In the genomic region with DNA sequence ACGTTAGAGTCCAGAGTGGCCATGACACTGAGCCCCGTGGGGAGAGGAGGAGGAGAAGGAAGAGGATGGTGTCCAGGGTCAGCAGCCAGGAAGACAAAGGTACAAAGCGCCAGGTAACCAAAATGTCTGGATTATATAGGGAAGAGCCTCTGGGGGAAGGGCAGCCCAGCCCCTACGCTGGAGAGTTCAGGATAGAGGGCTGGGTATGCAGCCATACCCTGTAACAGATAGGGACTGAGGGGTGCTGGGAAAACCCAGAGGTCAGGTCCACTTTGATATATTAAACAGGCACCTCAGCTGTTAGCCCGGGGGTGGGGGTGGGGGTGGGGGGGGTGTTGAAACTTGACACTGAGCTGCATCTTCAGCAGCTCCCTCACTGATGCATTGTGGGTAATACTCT, we compare ENCODE assay signal across 26 mouse cellular contexts. TPM values are rescaled to one million over a fixed set of nuclear protein-coding genes. Genes with fewer than 3 reads are reported as not detected.
A peak's percentile ranks its signal among the peaks of the same experiment; 100 is the strongest.
DNase-seq lines count a peak whose midpoint lies in the region; ATAC-seq and TF ChIP-seq lines count a peak whose summit lies in the region.
"Had no signal": no experiment of that assay in that cellular context is flagged by ENCODE, and none has a peak within 500 bp of the region (broad histone marks: within the 10 kb centered on the region; RNA-seq: fewer than 3 reads in every experiment).

No protein-coding gene starts in this region.

- H3K9me3 ChIP-seq in embryonic facial prominence, embryonic 12.5 days, result no peaks in the 10 kb centered on the region
- no peaks in the 10 kb centered on the region for H3K9me3 ChIP-seq in embryonic facial prominence, embryonic 10.5 days
- H3K9me3 ChIP-seq in kidney, embryonic 14.5 days (ENCODE audit: control insufficient read depth, low read length), result no peaks in the 10 kb centered on the region
- H3K9me3 ChIP-seq in lung, embryonic 15.5 days, result no peaks in the 10 kb centered on the region
- H3K9me3 ChIP-seq in CH12.LX (replicated peaks; ENCODE audit: low read length), result no peaks in the 10 kb centered on the region
- H3K9me3 ChIP-seq: embryonic facial prominence, embryonic 13.5 days; embryonic facial prominence, embryonic 15.5 days; forebrain, embryonic 10.5 days; forebrain, embryonic 12.5 days had no signal

- H3K27ac ChIP-seq in embryonic facial prominence, embryonic 12.5 days, result no peak overlapping the region
- H3K27ac ChIP-seq in embryonic facial prominence, embryonic 10.5 days (replicated peaks), result no peak overlapping the region
- no peak overlapping the region for H3K27ac ChIP-seq in kidney, embryonic 14.5 days (ENCODE audit: low read depth, low read length)
- H3K27ac ChIP-seq in lung, embryonic 15.5 days, result no peak overlapping the region
- no peak overlapping the region for H3K27ac ChIP-seq in CH12.LX (ENCODE audit: insufficient read depth, low read depth)
- H3K27ac ChIP-seq: embryonic facial prominence, embryonic 15.5 days; forebrain, embryonic 10.5 days; forebrain, embryonic 12.5 days had no signal

- TF ChIP-seq CTCF in CH12.LX (conservative IDR thresholded peaks at IDR 0.05 in 1 of 2, IDR thresholded peaks at IDR 0.05 in 1 of 2; ENCODE audit: low read depth in 2 of 2, low read length in 2 of 2), result no peak

- whole genome bisulfite sequencing in embryonic facial prominence, embryonic 12.5 days, result 54% methylated on average over 5 of the region's 5 CpGs
- 62% methylated on average over 5 of the region's 5 CpGs for WGBS in embryonic facial prominence, embryonic 10.5 days
- WGBS in kidney, embryonic 14.5 days, result 49% methylated on average over 5 of the region's 5 CpGs
- 56% methylated on average over 5 of the region's 5 CpGs for WGBS in lung, embryonic 15.5 days

- TF ChIP-seq EP300 in CH12.LX (IDR thresholded peaks at IDR 0.05; ENCODE audit: low read length), result no peak

- no peak for DNase-seq in embryonic facial prominence, embryonic 10.5 days (ENCODE audit: low spot score)
- DNase-seq in kidney, adult 11 months, result no peak
- no peak for DNase-seq in lung, postnatal 10 days
- no peak for DNase-seq in CH12.LX (ENCODE audit: extremely low read depth)
- DNase-seq: adrenal gland, adult 2 months; adrenal gland, postnatal 10 days; adrenal gland, postnatal 25 days; B cell, adult 2 months; cerebellum, adult 11 months; cerebellum, adult 18-20 months; cerebellum, adult 8-10 months; cerebellum, adult 9-11 months; cerebellum, postnatal 14 days; cerebellum, postnatal 36 days; embryo, embryonic 11 days had no signal

- dilution Hi-C loops in CH12.LX (cut with MboI; ENCODE audit: extremely low pct_ligation_motif_present, extremely low pct_unique_long_range_greater_than_20kb, low sequenced_read_pairs), result no loop called here

- no peaks in the 10 kb centered on the region for H3K36me3 ChIP-seq in embryonic facial prominence, embryonic 12.5 days
- H3K36me3 ChIP-seq in embryonic facial prominence, embryonic 10.5 days (replicated peaks), result no peaks in the 10 kb centered on the region
- no peaks in the 10 kb centered on the region for H3K36me3 ChIP-seq in kidney, embryonic 14.5 days (ENCODE audit: control insufficient read depth, insufficient read depth, low read length)
- no peaks in the 10 kb centered on the region for H3K36me3 ChIP-seq in lung, embryonic 15.5 days
- H3K36me3 ChIP-seq in CH12.LX (replicated peaks in 1 of 2; ENCODE audit: control insufficient read depth in 1 of 2, insufficient read depth in 1 of 2, low read length in 1 of 2), result no peaks in the 10 kb centered on the region
- H3K36me3 ChIP-seq: embryonic facial prominence, embryonic 13.5 days; embryonic facial prominence, embryonic 15.5 days; forebrain, embryonic 10.5 days; forebrain, embryonic 12.5 days had no signal

- no peaks in the 10 kb centered on the region for H3K79me2 ChIP-seq in CH12.LX (replicated peaks; ENCODE audit: control insufficient read depth, extremely low read depth, insufficient read depth, poor library complexity, severe bottlenecking)

- no peak for TF ChIP-seq POLR2A in CH12.LX (IDR thresholded peaks at IDR 0.05; ENCODE audit: low read depth, low read length)

- ATAC-seq in embryonic facial prominence, embryonic 12.5 days (ENCODE audit: insufficient number of reproducible peaks, insufficient read depth, low FRiP score, low TSS enrichment), result 0 out of 2 replicates have a peak, but pooled peaks have one; percentile 60
- 0 out of 2 replicates have a peak, but pooled peaks have one; percentile 49 for ATAC-seq in kidney, embryonic 14.5 days (ENCODE audit: low FRiP score, low TSS enrichment)
- ATAC-seq in lung, embryonic 15.5 days (ENCODE audit: borderline replicate concordance, extremely low read depth, low FRiP score, low TSS enrichment), result peak; percentile 65; the same call in 1 of the 2 replicates
- ATAC-seq: CD4-positive, CD25-positive, alpha-beta regulatory T cell, adult 4 months; forebrain, embryonic 14.5 days; forebrain, embryonic 16.5 days had no signal

- in situ Hi-C loops in CH12.LX (cut with MboI; ENCODE audit: low pct_ligation_motif_present, low pct_unique_long_range_greater_than_20kb, low sequenced_read_pairs), result no loop called here

- no peak overlapping the region for H3K4me3 ChIP-seq in embryonic facial prominence, embryonic 12.5 days
- no peak overlapping the region for H3K4me3 ChIP-seq in embryonic facial prominence, embryonic 10.5 days
- H3K4me3 ChIP-seq in kidney, embryonic 14.5 days (ENCODE audit: low read length), result no peak overlapping the region
- no peak overlapping the region for H3K4me3 ChIP-seq in lung, embryonic 15.5 days
- H3K4me3 ChIP-seq in CH12.LX (replicated peaks in 1 of 3; ENCODE audit: low read depth in 2 of 3, low read length in 2 of 3, poor library complexity in 1 of 3), result no peak overlapping the region
- H3K4me3 ChIP-seq: embryonic facial prominence, embryonic 13.5 days; embryonic facial prominence, embryonic 15.5 days; erythroblast, embryonic 14.5 days; forebrain, embryonic 10.5 days; forebrain, embryonic 12.5 days had no signal

- no peak overlapping the region for H3K4me2 ChIP-seq in embryonic facial prominence, embryonic 12.5 days (replicated peaks)
- H3K4me2 ChIP-seq in kidney, embryonic 14.5 days (replicated peaks; ENCODE audit: low read depth, low read length), result no peak overlapping the region
- H3K4me2 ChIP-seq in lung, embryonic 15.5 days, result no peak overlapping the region
- H3K4me2 ChIP-seq in CH12.LX (ENCODE audit: insufficient read depth, low read depth, poor library complexity, severe bottlenecking), result peak overlapping the region; percentile 12; the same call in 1 of the 2 replicates
- H3K4me2 ChIP-seq: embryonic facial prominence, embryonic 13.5 days; embryonic facial prominence, embryonic 15.5 days; forebrain, embryonic 12.5 days had no signal

- no peak overlapping the region for H3K9ac ChIP-seq in embryonic facial prominence, embryonic 12.5 days
- H3K9ac ChIP-seq in kidney, embryonic 14.5 days (ENCODE audit: low read depth, low read length), result no peak overlapping the region
- no peak overlapping the region for H3K9ac ChIP-seq in lung, embryonic 15.5 days
- no peak overlapping the region for H3K9ac ChIP-seq in CH12.LX (ENCODE audit: insufficient read depth, low read depth)
- H3K9ac ChIP-seq: embryonic facial prominence, embryonic 13.5 days; embryonic facial prominence, embryonic 15.5 days; forebrain, embryonic 12.5 days had no signal

- H3K27me3 ChIP-seq in embryonic facial prominence, embryonic 12.5 days, result no peaks in the 10 kb centered on the region
- no peaks in the 10 kb centered on the region for H3K27me3 ChIP-seq in embryonic facial prominence, embryonic 10.5 days (replicated peaks; ENCODE audit: low read depth, poor library complexity, severe bottlenecking)
- no peaks in the 10 kb centered on the region for H3K27me3 ChIP-seq in kidney, embryonic 14.5 days (ENCODE audit: control insufficient read depth, insufficient read depth, low read length)
- no peaks in the 10 kb centered on the region for H3K27me3 ChIP-seq in lung, embryonic 15.5 days
- H3K27me3 ChIP-seq in CH12.LX (replicated peaks), result no peaks in the 10 kb centered on the region
- H3K27me3 ChIP-seq: embryonic facial prominence, embryonic 13.5 days; embryonic facial prominence, embryonic 15.5 days; forebrain, embryonic 12.5 days had no signal

- no peaks in the 10 kb centered on the region for H3K4me1 ChIP-seq in embryonic facial prominence, embryonic 12.5 days
- peaks cover 28% of the 10 kb centered on the region for H3K4me1 ChIP-seq in embryonic facial prominence, embryonic 10.5 days
- H3K4me1 ChIP-seq in kidney, embryonic 14.5 days (ENCODE audit: control insufficient read depth, insufficient read depth, low read length), result 0 out of 2 replicates have a peak, but pooled peaks cover 9% of the 10 kb centered on the region
- peaks cover 27% of the 10 kb centered on the region for H3K4me1 ChIP-seq in lung, embryonic 15.5 days
- peaks cover 2 to 3% of the 10 kb centered on the region in 2 experiments for H3K4me1 ChIP-seq in CH12.LX (ENCODE audit: control insufficient read depth in 1 of 2, insufficient read depth in 2 of 2)
- H3K4me1 ChIP-seq: embryonic facial prominence, embryonic 15.5 days; forebrain, embryonic 12.5 days had no signal

- no peak for TF ChIP-seq RAD21 in CH12.LX (IDR thresholded peaks at IDR 0.05; ENCODE audit: low read depth, low read length)

TF ChIP-seq in CH12.LX, 34 proteins besides CTCF, POLR2A, EP300 and RAD21:
- no peak for TF ChIP-seq ELF1 (IDR thresholded peaks at IDR 0.05; ENCODE audit: low read depth, low read length)
- no peak for TF ChIP-seq TBP (conservative IDR thresholded peaks at IDR 0.05; ENCODE audit: low read depth, low read length)
- TF ChIP-seq ZKSCAN1 (IDR thresholded peaks at IDR 0.05; ENCODE audit: borderline replicate concordance, low read depth, low read length), result no peak
- TF ChIP-seq JUND (conservative IDR thresholded peaks at IDR 0.05; ENCODE audit: low read depth, low read length), result no peak
- TF ChIP-seq POLR2AphosphoS2 (IDR thresholded peaks at IDR 0.05; ENCODE audit: low read depth, low read length), result no peak
- TF ChIP-seq NRF1 (IDR thresholded peaks at IDR 0.05; ENCODE audit: low read depth, low read length), result no peak

RNA-seq across cellular contexts. Expression of a gene that starts 43.6 kb away (rescaled TPM):
- 161 and 169 TPM in 2 replicates for polyA plus RNA-seq in embryonic facial prominence, embryonic 12.5 days (2016; fragmentation: Nextera tagmentation; extraction: Ambion mirVana)
- 161 and 164 TPM in 2 replicates for polyA plus RNA-seq in embryonic facial prominence, embryonic 10.5 days (2016; fragmentation: Nextera tagmentation; extraction: Ambion mirVana)
- 115 and 145 TPM in 2 replicates for polyA plus RNA-seq in kidney, embryonic 14.5 days (2014; fragmentation: Nextera tagmentation; extraction: Ambion mirVana)
- polyA plus RNA-seq in lung, embryonic 15.5 days (2015; fragmentation: Nextera tagmentation; extraction: Ambion mirVana), result 130 and 136 TPM in 2 replicates
- total RNA-seq in CH12.LX (2012; rRNA removed) (0.38 and 0.46 TPM in 2 replicates), CH12.LX (2014; rRNA removed) (0.62 and 1.1 TPM in 2 replicates)
- polyA plus RNA-seq in CH12.LX (2012; ENCODE audit: insufficient read length, low read depth), result 2.7 and 3.1 TPM in 2 replicates

Comparison
In these comparisons a context has a peak if more than half of its experiments do, and no peak if none do; other contexts are left out.
1. RNA of a gene that starts 43.6 kb away (polyA plus RNA-seq): 161 to 169 TPM in embryonic facial prominence, embryonic 12.5 days, 161 to 164 TPM in embryonic facial prominence, embryonic 10.5 days, 115 to 145 TPM in kidney, embryonic 14.5 days and 130 to 136 TPM in lung, embryonic 15.5 days; 2.7 to 3.1 TPM in CH12.LX; every median in the first group is over 10 times any median in the second.
2. Peak in every context shown above with its lines, with median percentiles within 50 percentile points of each other: ATAC-seq.